Mouse (Mus musculus) liver, embryonic 12.5 days (tissue): ENCODE measurements around the gene Mrps12. TPM values are rescaled to one million over a fixed set of nuclear protein-coding genes. Genes with fewer than 3 reads are reported as not detected.
A peak's percentile ranks its signal among the peaks of the same experiment; 100 is the strongest.

ENCODE experiments used
- ATAC-seq: fragments of 200-750 bp; cut with Nextera tagmentation; 2 replicates; pipeline ENCODE4 v1.8.0; 2017; ENCODE audit warnings: moderate number of reproducible peaks, mild to moderate bottlenecking, moderate library complexity
- H3K27ac ChIP-seq: fragments of 300-500 bp; sonication (generic); 2 replicates; pipeline ENCODE4 v1.5.1; 2016; ENCODE audit warnings: mild to moderate bottlenecking
- H3K27me3 ChIP-seq: fragments of 300-500 bp; sonication (generic); replicated peaks from 2 replicates; pipeline ENCODE4 v1.6.1; 2016; ENCODE audit warnings: mild to moderate bottlenecking, moderate library complexity
- H3K36me3 ChIP-seq: fragments of 300-500 bp; sonication (generic); 2 replicates; pipeline ENCODE4 v1.6.1; 2016; ENCODE audit warnings: mild to moderate bottlenecking, moderate library complexity
- H3K4me1 ChIP-seq: fragments of 300-500 bp; sonication (generic); 2 replicates; pipeline ENCODE4 v1.6.1; 2016
- H3K4me2 ChIP-seq: fragments of 300-500 bp; sonication (generic); 2 replicates; pipeline ENCODE4 v1.6.1; 2016; ENCODE audit warnings: mild to moderate bottlenecking, moderate library complexity
- H3K4me3 ChIP-seq: fragments of 300-500 bp; sonication (generic); 2 replicates; pipeline ENCODE4 v1.5.1; 2016; ENCODE audit warnings: mild to moderate bottlenecking, moderate library complexity
- H3K9ac ChIP-seq: fragments of 300-500 bp; sonication (generic); 2 replicates; pipeline ENCODE4 v1.6.1; 2016; ENCODE audit warnings: mild to moderate bottlenecking, moderate library complexity
- H3K9me3 ChIP-seq: fragments of 300-500 bp; sonication (generic); replicated peaks from 2 replicates; pipeline ENCODE4 v1.6.1; 2016; ENCODE audit warnings: mild to moderate bottlenecking, moderate library complexity
- WGBS: fragments of 180-500 bp; shearing (Covaris S2); methylation state at CpG from one replicate; pipeline ENCODE4 v1.1.7; 2016; ENCODE audit not compliant: insufficient replicate concordance; 5-methylcytosine and 5-hydroxymethylcytosine counted together
- polyA plus RNA-seq: library from polyadenylated mRNA; unstranded; fragments of >200 nt; fragmentation: Nextera tagmentation; extraction: Ambion mirVana; gene quantifications from 2 replicates; pipeline ENCODE4 v1.2.1, GENCODE M21; 2016

Mrps12 gene
- polyA plus RNA-seq, 1 experiment from 2014 or later: 123 TPM

GRCm38 (mm10) chr7:28697277-28697676, 44.3 kb downstream of the Mrps12 start:
- no peak for ATAC-seq
- H3K9ac ChIP-seq: no peak overlapping the region
- H3K27me3 ChIP-seq: peaks cover 31% of the 10 kb centered on the region
- whole genome bisulfite sequencing: 56% methylated on average over 11 of the region's 11 CpGs
- no peak overlapping the region for H3K4me2 ChIP-seq
- H3K4me3 ChIP-seq: no peak overlapping the region
- H3K27ac ChIP-seq: no peak overlapping the region
- peaks cover 11% of the 10 kb centered on the region for H3K4me1 ChIP-seq
- no peaks in the 10 kb centered on the region for H3K36me3 ChIP-seq
- peaks cover 6% of the 10 kb centered on the region for H3K9me3 ChIP-seq

- no peaks in the 10 kb centered on the region for H3K9me3 ChIP-seq
- no peak for ATAC-seq
- no peak overlapping the region for H3K4me3 ChIP-seq
- WGBS: 37% methylated on average over 8 of the region's 8 CpGs
- no peak overlapping the region for H3K4me2 ChIP-seq
- H3K36me3 ChIP-seq: no peaks in the 10 kb centered on the region
- H3K27ac ChIP-seq: no peak overlapping the region
- H3K4me1 ChIP-seq: peaks cover 11% of the 10 kb centered on the region
- H3K9ac ChIP-seq: no peak overlapping the region
- H3K27me3 ChIP-seq: peaks cover 48% of the 10 kb centered on the region
These were observed 46.6 kb downstream of the Mrps12 start for GRCm38 (mm10) chr7:28694966-28695511.

- Histone ChIP-seq H3K9ac (no peak overlapping the region), H3K4me1 (peaks cover 11% of the 10 kb centered on the region), H3K4me2 (no peak overlapping the region), H3K27ac (no peak overlapping the region), H3K9me3 (no peaks in the 10 kb centered on the region), H3K27me3 (peaks cover 48% of the 10 kb centered on the region), H3K36me3 (no peaks in the 10 kb centered on the region), H3K4me3 (no peak overlapping the region)
- WGBS: 11% methylated on average over 14 of the region's 14 CpGs
- ATAC-seq: no peak
These were observed 47.2 kb downstream of the Mrps12 start for GRCm38 (mm10) chr7:28694423-28694822.

GRCm38 (mm10) chr7:28693321-28693966, 48.2 kb downstream of the Mrps12 start:
- no peak overlapping the region for H3K27ac ChIP-seq
- H3K36me3 ChIP-seq: no peaks in the 10 kb centered on the region
- peaks cover 48% of the 10 kb centered on the region for H3K27me3 ChIP-seq
- H3K9me3 ChIP-seq: no peaks in the 10 kb centered on the region
- H3K4me2 ChIP-seq: peak overlapping the region; percentile 69
- H3K4me1 ChIP-seq: peaks cover 11% of the 10 kb centered on the region
- H3K9ac ChIP-seq: no peak overlapping the region
- 1% methylated on average over 38 of the region's 38 CpGs for WGBS
- H3K4me3 ChIP-seq: peak overlapping the region; percentile 46
- peak; percentile 63 for ATAC-seq

- 0 out of 2 replicates have a peak, but pooled peaks have one; percentile 15 for ATAC-seq
- 37% methylated on average over 28 of the region's 30 CpGs for WGBS
- Histone ChIP-seq H3K4me2 (peak within 1 kb of the TSS; percentile 69), H3K9me3 (no peaks in the 10 kb centered on the region), H3K4me3 (peak within 1 kb of the TSS; percentile 46), H3K9ac (no peak within 1 kb of the TSS), H3K27ac (no peak within 1 kb of the TSS), H3K27me3 (peaks cover 48% of the 10 kb centered on the region), H3K36me3 (no peaks in the 10 kb centered on the region), H3K4me1 (peaks cover 11% of the 10 kb centered on the region)
These were observed 48.9 kb downstream of the Mrps12 start, which contains the start of gene Fbxo27 for GRCm38 (mm10) chr7:28692545-28693320. Fbxo27 (plus strand) TSS chr7:28692849.

GRCm38 (mm10) chr7:28691075-28691474, 50.5 kb downstream of the Mrps12 start:
- no peak overlapping the region for H3K9ac ChIP-seq
- no peak overlapping the region for H3K4me3 ChIP-seq
- 60% methylated on average over 7 of the region's 7 CpGs for WGBS
- no peak for ATAC-seq
- no peak overlapping the region for H3K4me2 ChIP-seq
- no peaks in the 10 kb centered on the region for H3K36me3 ChIP-seq
- H3K4me1 ChIP-seq: peaks cover 11% of the 10 kb centered on the region
- peaks cover 48% of the 10 kb centered on the region for H3K27me3 ChIP-seq
- H3K27ac ChIP-seq: no peak overlapping the region
- H3K9me3 ChIP-seq: no peaks in the 10 kb centered on the region

Other genes starting within 250 kb of the Mrps12 start
- not detected in 2 replicates for gene Ifnl2, start 231.4 kb downstream of the Mrps12 start, polyA plus RNA-seq
- gene Ifnl3, start 219.0 kb downstream of the Mrps12 start, polyA plus RNA-seq: not detected in 2 replicates
- not detected in 2 replicates for gene Sycn, start 200.9 kb downstream of the Mrps12 start, polyA plus RNA-seq
- not detected in 2 replicates for gene Nccrp1, start 194.6 kb downstream of the Mrps12 start, polyA plus RNA-seq
- gene Samd4b, start 143.7 kb downstream of the Mrps12 start, polyA plus RNA-seq: 10.0 and 12.5 TPM in 2 replicates
- gene Pak4, start 143.6 kb downstream of the Mrps12 start, polyA plus RNA-seq: 24.3 and 24.6 TPM in 2 replicates
- not detected in 2 replicates for gene Acp7, start 110.5 kb downstream of the Mrps12 start, polyA plus RNA-seq
- 0.28 and 0.48 TPM in 2 replicates for gene Fbxo27, start 49.0 kb downstream of the Mrps12 start, polyA plus RNA-seq
- gene Fbxo17, start 25.0 kb downstream of the Mrps12 start, polyA plus RNA-seq: 1.7 and 1.9 TPM in 2 replicates
- 20.4 and 22.3 TPM in 2 replicates for gene Sars2, start 172 bp upstream of the Mrps12 start, polyA plus RNA-seq
- gene Ccer2, start 14.4 kb upstream of the Mrps12 start, polyA plus RNA-seq: not detected in 2 replicates
- 28.5 and 29.0 TPM in 2 replicates for gene Sirt2, start 24.9 kb upstream of the Mrps12 start, polyA plus RNA-seq
- 41.6 and 43.1 TPM in 2 replicates for gene Nfkbib, start 25.7 kb upstream of the Mrps12 start, polyA plus RNA-seq
- 14.5 and 16.1 TPM in 2 replicates for gene Rinl, start 47.1 kb upstream of the Mrps12 start, polyA plus RNA-seq
- 186 and 188 TPM in 2 replicates for gene Hnrnpl, start 66.7 kb upstream of the Mrps12 start, polyA plus RNA-seq
- 72.3 and 73.6 TPM in 2 replicates for gene Ech1, start 83.4 kb upstream of the Mrps12 start, polyA plus RNA-seq
- 2.7 and 3.6 TPM in 2 replicates for gene Lgals4, start 92.0 kb upstream of the Mrps12 start, polyA plus RNA-seq
- gene Lgals7, start 122.0 kb upstream of the Mrps12 start, polyA plus RNA-seq: 0.25 TPM in 1 of 2 replicates, not detected in the other
- 0.12 and 0.13 TPM in 2 replicates for gene Capn12, start 139.6 kb upstream of the Mrps12 start, polyA plus RNA-seq
- 165 and 166 TPM in 2 replicates for gene Actn4, start 220.5 kb upstream of the Mrps12 start, polyA plus RNA-seq
- 325 and 336 TPM in 2 replicates for gene Eif3k, start 240.0 kb upstream of the Mrps12 start, polyA plus RNA-seq
- 33.3 and 35.0 TPM in 2 replicates for gene Map4k1, start 240.2 kb upstream of the Mrps12 start, polyA plus RNA-seq